9 mouse cellular contexts compared by ENCODE assay signal in genomic region chr4:135803299-135803698, GRCm38 (mm10). TPM values are rescaled to one million over a fixed set of nuclear protein-coding genes. Genes with fewer than 3 reads are reported as not detected.
DNase-seq lines count a peak whose midpoint lies in the region; ATAC-seq lines count a peak whose summit lies in the region.
"Had no signal": no experiment of that assay in that cellular context is flagged by ENCODE, and none has a peak within 500 bp of the region (broad histone marks: within the 10 kb centered on the region; RNA-seq: fewer than 3 reads in every experiment).

No protein-coding gene starts in this region.

- 0 out of 2 replicates have a peak, but pooled peaks cover 4% of the 10 kb centered on the region for H3K27me3 ChIP-seq in embryonic facial prominence, embryonic 10.5 days (replicated peaks; ENCODE audit: low read depth, poor library complexity, severe bottlenecking)
- no peaks in the 10 kb centered on the region for H3K27me3 ChIP-seq in midbrain, embryonic 16.5 days (ENCODE audit: control insufficient read depth, insufficient read depth, low read depth, low read length)
- H3K27me3 ChIP-seq: lung, embryonic 15.5 days had no signal

- H3K4me3 ChIP-seq in embryonic facial prominence, embryonic 10.5 days: no peak overlapping the region
- no peak overlapping the region for H3K4me3 ChIP-seq in midbrain, embryonic 16.5 days (ENCODE audit: low read depth, low read length)
- H3K4me3 ChIP-seq: lung, embryonic 15.5 days had no signal

- DNase-seq in left cerebral cortex, postnatal 4 days: peak; percentile 41
- no peak for DNase-seq in left cerebral cortex, postnatal 10 days (ENCODE audit: extremely low spot score in 1 of 2, low spot score in 2 of 2)
- peak; percentile 10 for DNase-seq in MEL-GATA-1-ER (ENCODE audit: extremely low read depth, low read depth)
- DNase-seq in embryonic facial prominence, embryonic 10.5 days (ENCODE audit: low spot score): peak; percentile 41
- DNase-seq in spleen, postnatal 4 days (ENCODE audit: low spot score in 2 of 2): peak; percentile 42 to 82
- DNase-seq in right cerebral cortex, postnatal 36 days (ENCODE audit: low spot score in 2 of 2): no peak
- DNase-seq in cerebellum, adult 9-11 months: no peak

- no peaks in the 10 kb centered on the region for H3K36me3 ChIP-seq in embryonic facial prominence, embryonic 10.5 days (replicated peaks)
- no peaks in the 10 kb centered on the region for H3K36me3 ChIP-seq in midbrain, embryonic 16.5 days (ENCODE audit: control insufficient read depth, insufficient read depth, low read length)
- H3K36me3 ChIP-seq: lung, embryonic 15.5 days had no signal

- H3K9ac ChIP-seq in midbrain, embryonic 16.5 days (ENCODE audit: low read depth, low read length): no peak overlapping the region
- H3K9ac ChIP-seq: lung, embryonic 15.5 days had no signal

- no peak overlapping the region for H3K4me2 ChIP-seq in midbrain, embryonic 16.5 days (ENCODE audit: low read length)
- H3K4me2 ChIP-seq: lung, embryonic 15.5 days had no signal

- H3K9me3 ChIP-seq in embryonic facial prominence, embryonic 10.5 days: 0 out of 2 replicates have a peak, but pooled peaks cover 2% of the 10 kb centered on the region
- no peaks in the 10 kb centered on the region for H3K9me3 ChIP-seq in midbrain, embryonic 16.5 days (replicated peaks; ENCODE audit: control insufficient read depth, low read length, poor library complexity, severe bottlenecking)
- H3K9me3 ChIP-seq: lung, embryonic 15.5 days had no signal

- intact Hi-C loops in left cerebral cortex, postnatal 4 days (cut with DNase I): loop anchor here (5.0 kb wide), 1 partner anchor 69 kb away; the partner anchor contains the start of gene Pnrc2
- intact Hi-C loops in left cerebral cortex, postnatal 10 days (cut with DNase I): loop anchor here (2.0 kb wide), 1 partner anchor 118 kb away; the partner anchor contains the start of gene Fuca1

- WGBS in embryonic facial prominence, embryonic 10.5 days: 60% methylated on average over 4 of the region's 4 CpGs
- WGBS in midbrain, embryonic 16.5 days: 53% methylated on average over 4 of the region's 4 CpGs

- H3K27ac ChIP-seq in embryonic facial prominence, embryonic 10.5 days (replicated peaks): no peak overlapping the region
- H3K27ac ChIP-seq in midbrain, embryonic 16.5 days (ENCODE audit: low read length): no peak overlapping the region
- H3K27ac ChIP-seq: lung, embryonic 15.5 days had no signal

- peaks cover 9% of the 10 kb centered on the region for H3K4me1 ChIP-seq in embryonic facial prominence, embryonic 10.5 days
- no peaks in the 10 kb centered on the region for H3K4me1 ChIP-seq in midbrain, embryonic 16.5 days (ENCODE audit: control insufficient read depth, insufficient read depth, low read length)

- no peak for ATAC-seq in midbrain, embryonic 16.5 days

RNA-seq across cellular contexts. Expression of gene Myom3, which starts 43.8 kb away (rescaled TPM):
- total RNA-seq in left cerebral cortex, postnatal 4 days (2021): under 1 TPM; 0.81 to 0.86 TPM
- 1 to 10 TPM; 1.2 to 1.6 TPM for total RNA-seq in left cerebral cortex, postnatal 10 days (2021)
- not detected in 2 replicates for polyA plus RNA-seq in embryonic facial prominence, embryonic 10.5 days (2016; fragmentation: Nextera tagmentation; extraction: Ambion mirVana)
- polyA plus RNA-seq in midbrain, embryonic 16.5 days (2015; fragmentation: Nextera tagmentation; extraction: Ambion mirVana): 0.45 and 0.57 TPM in 2 replicates

RNA-seq across cellular contexts. Expression of gene Srsf10, which starts 52.2 kb away (rescaled TPM):
- total RNA-seq in left cerebral cortex, postnatal 4 days (2021): 100 to 1,000 TPM; 103 to 120 TPM
- 10 to 100 TPM; 70.1 to 74.8 TPM for total RNA-seq in left cerebral cortex, postnatal 10 days (2021)
- 377 and 383 TPM in 2 replicates for polyA plus RNA-seq in embryonic facial prominence, embryonic 10.5 days (2016; fragmentation: Nextera tagmentation; extraction: Ambion mirVana)
- 190 and 211 TPM in 2 replicates for polyA plus RNA-seq in midbrain, embryonic 16.5 days (2015; fragmentation: Nextera tagmentation; extraction: Ambion mirVana)

Comparison
In these comparisons a context has a peak if more than half of its experiments do, and no peak if none do; other contexts are left out.
1. DNase-seq: peak in left cerebral cortex, postnatal 4 days (single experiment), MEL-GATA-1-ER (single experiment), embryonic facial prominence, embryonic 10.5 days (single experiment) and spleen, postnatal 4 days (2 of 2); none in left cerebral cortex, postnatal 10 days (0 of 2), right cerebral cortex, postnatal 36 days (0 of 2) and cerebellum, adult 9-11 months (single experiment).